Mouse (Mus musculus) olfactory bulb, adult 2 months (tissue): ENCODE measurements at regions not wholly inside any gene's neighbourhood (a gene's known extent, or its start where the extent isn't known, plus 50 kb on each side); places are given as distances from the start of the nearest gene placed in this dataset.

Experiments
- CTCF ChIP-seq: fragments of 200-500 bp; IDR thresholded peaks from 2 replicates; pipeline ENCODE4 v1.5.1; 2012; ENCODE audit warnings: low read depth, mild to moderate bottlenecking, low read length, moderate library complexity; ENCODE audit not compliant: insufficient read depth
- POLR2A ChIP-seq: fragments of 200-500 bp; IDR thresholded peaks from 2 replicates; pipeline ENCODE4 v1.6.1; 2012; ENCODE audit warnings: mild to moderate bottlenecking, low read depth, low read length, moderate library complexity; ENCODE audit not compliant: insufficient read depth

GRCm38 (mm10) chr4:31536811-31537210 lies 427.1 kb upstream of the Map3k7 start:
- TF ChIP-seq POLR2A = no peak
- TF ChIP-seq CTCF = no peak
